Mouse (Mus musculus) intestine, embryonic 16.5 days (tissue): ENCODE measurements at regions not wholly inside any gene's neighbourhood (a gene's known extent, or its start where the extent isn't known, plus 50 kb on each side); places are given as distances from the start of the nearest gene placed in this dataset.

Experiments
- ATAC-seq: fragments of 200-750 bp; cut with Nextera tagmentation; 2 replicates; pipeline ENCODE4 v1.8.0; 2017; ENCODE audit warnings: moderate TSS enrichment, moderate library complexity
- H3K27ac ChIP-seq: fragments of 300-500 bp; sonication (generic); 2 replicates; pipeline ENCODE4 v1.5.1; 2014; ENCODE audit warnings: mild to moderate bottlenecking, low read length
- H3K27me3 ChIP-seq: fragments of 300-500 bp; sonication (generic); replicated peaks from 2 replicates; pipeline ENCODE4 v1.6.1; 2014; ENCODE audit warnings: low read length, control low read depth, mixed read lengths; ENCODE audit not compliant: control insufficient read depth, insufficient read depth
- H3K36me3 ChIP-seq: fragments of 300-500 bp; sonication (generic); 2 replicates; pipeline ENCODE4 v1.6.1; 2014; ENCODE audit warnings: low read length, control low read depth; ENCODE audit not compliant: control insufficient read depth, insufficient read depth
- H3K4me1 ChIP-seq: fragments of 300-500 bp; sonication (generic); 2 replicates; pipeline ENCODE4 v1.6.1; 2014; ENCODE audit warnings: low read length, control low read depth, mixed read lengths; ENCODE audit not compliant: control insufficient read depth, insufficient read depth
- H3K4me2 ChIP-seq: fragments of 300-500 bp; sonication (generic); 2 replicates; pipeline ENCODE4 v1.6.1; 2014; ENCODE audit warnings: low read depth, low read length, control low read depth
- H3K4me3 ChIP-seq: fragments of 300-500 bp; sonication (generic); 2 replicates; pipeline ENCODE4 v1.5.1; 2014; ENCODE audit warnings: mild to moderate bottlenecking, low read length
- H3K9ac ChIP-seq: fragments of 300-500 bp; sonication (generic); 2 replicates; pipeline ENCODE4 v1.6.1; 2014; ENCODE audit warnings: low read depth, low read length
- H3K9me3 ChIP-seq: fragments of 300-500 bp; sonication (generic); 2 replicates; pipeline ENCODE4 v1.6.1; 2016; ENCODE audit warnings: low read length, control low read depth; ENCODE audit not compliant: control insufficient read depth
- WGBS: fragments of 180-500 bp; shearing (Covaris S2); extraction: QIAGEN DNeasy Blood & Tissue Kit; methylation state at CpG from one replicate; pipeline ENCODE4 v1.1.7; 2014; 5-methylcytosine and 5-hydroxymethylcytosine counted together

DNA sequence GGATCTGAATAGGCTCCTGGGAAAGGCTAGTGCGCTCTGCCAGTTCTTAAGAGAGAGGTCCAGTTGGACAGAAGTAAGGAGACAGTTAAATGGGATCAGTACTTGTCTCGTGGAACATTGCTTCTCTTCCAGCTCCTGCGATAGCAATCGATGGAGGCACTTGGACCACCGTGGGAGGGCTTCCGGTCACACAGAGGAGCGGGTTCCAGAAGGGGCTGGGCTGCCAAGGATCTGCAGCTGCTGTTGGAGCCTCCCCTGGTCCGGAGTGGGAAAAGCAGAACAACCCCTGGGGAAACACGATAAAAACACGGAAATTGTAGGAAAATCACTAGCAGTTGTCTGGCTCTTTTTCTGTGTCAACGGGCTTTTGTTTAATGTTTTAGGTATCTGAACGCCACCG, 252.3 kb upstream of the Gm5148 start:
- Histone ChIP-seq H3K4me2 (peak overlapping the region; percentile 36), H3K36me3 (no peaks in the 10 kb centered on the region), H3K4me1 (peaks cover 12% of the 10 kb centered on the region), H3K9me3 (no peaks in the 10 kb centered on the region), H3K9ac (peak overlapping the region; percentile 29; the same call in 1 of the 2 replicates), H3K27me3 (no peaks in the 10 kb centered on the region), H3K4me3 (0 out of 2 replicates have a peak overlapping the region, but pooled peaks have one; percentile 14), H3K27ac (peak overlapping the region; percentile 26)
- WGBS = 29% methylated on average over 13 of the region's 13 CpGs
- ATAC-seq = peak; percentile 61

- H3K36me3 ChIP-seq = no peaks in the 10 kb centered on the region
- 0 out of 2 replicates have a peak overlapping the region, but pooled peaks have one; percentile 5 for H3K4me2 ChIP-seq
- H3K9me3 ChIP-seq = no peaks in the 10 kb centered on the region
- peak; percentile 60 for ATAC-seq
- H3K9ac ChIP-seq = no peak overlapping the region
- H3K4me1 ChIP-seq = peaks cover 12% of the 10 kb centered on the region
- H3K4me3 ChIP-seq = no peak overlapping the region
- no peaks in the 10 kb centered on the region for H3K27me3 ChIP-seq
- H3K27ac ChIP-seq = peak overlapping the region; percentile 39; the same call in 1 of the 2 replicates
- WGBS = 30% methylated on average over 11 of the region's 11 CpGs
These were observed 251.0 kb upstream of the Gm5148 start for GRCm38 (mm10) chr3:37975194-37975756.

GRCm38 (mm10) chr3:37972931-37973330, 248.6 kb upstream of the Gm5148 start:
- 60% methylated on average over 3 of the region's 3 CpGs for WGBS
- ATAC-seq = no peak

DNA sequence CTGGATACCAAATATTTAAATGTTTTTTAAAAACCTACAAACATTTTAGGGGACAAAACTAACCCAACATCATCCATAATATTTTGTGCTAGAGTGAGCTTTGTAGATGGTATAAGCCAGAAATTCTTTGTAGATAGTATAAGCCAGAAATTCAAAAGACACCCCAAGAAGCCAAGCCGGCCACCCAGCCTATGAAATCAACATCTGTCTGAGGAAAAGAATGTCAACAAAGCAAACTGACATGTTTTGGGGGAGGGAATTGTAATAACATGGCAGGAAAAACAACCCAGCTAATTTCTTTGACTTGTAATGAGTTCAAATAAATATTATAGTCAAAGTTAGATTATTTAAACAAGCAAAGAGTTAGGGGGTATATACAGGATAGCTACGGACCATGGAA, 246.9 kb upstream of the Gm5148 start:
- 46% methylated on average over 2 of the region's 2 CpGs for WGBS

More at GRCm38 (mm10) chr3:37972931-37973330, 248.6 kb upstream of the Gm5148 start:
- Histone ChIP-seq H3K9ac (no peak overlapping the region), H3K4me1 (peaks cover 9% of the 10 kb centered on the region), H3K36me3 (no peaks in the 10 kb centered on the region), H3K4me2 (no peak overlapping the region), H3K9me3 (no peaks in the 10 kb centered on the region), H3K27me3 (no peaks in the 10 kb centered on the region), H3K27ac (no peak overlapping the region), H3K4me3 (no peak overlapping the region)

GRCm38 (mm10) chr3:37968654-37969053, 244.4 kb upstream of the Gm5148 start:
- H3K27ac ChIP-seq = no peak overlapping the region
- H3K27me3 ChIP-seq = no peaks in the 10 kb centered on the region
- H3K4me2 ChIP-seq = no peak overlapping the region
- ATAC-seq = no peak
- no peaks in the 10 kb centered on the region for H3K4me1 ChIP-seq
- no peak overlapping the region for H3K4me3 ChIP-seq
- H3K9ac ChIP-seq = no peak overlapping the region
- H3K36me3 ChIP-seq = no peaks in the 10 kb centered on the region
- no peaks in the 10 kb centered on the region for H3K9me3 ChIP-seq

More for the DNA sequence above, 246.9 kb upstream of the Gm5148 start:
- H3K36me3 ChIP-seq = no peaks in the 10 kb centered on the region
- H3K27ac ChIP-seq = no peak overlapping the region
- no peak overlapping the region for H3K4me2 ChIP-seq
- no peak overlapping the region for H3K4me3 ChIP-seq
- H3K4me1 ChIP-seq = peaks cover 6% of the 10 kb centered on the region
- ATAC-seq = no peak
- H3K27me3 ChIP-seq = no peaks in the 10 kb centered on the region
- H3K9ac ChIP-seq = no peak overlapping the region
- H3K9me3 ChIP-seq = no peaks in the 10 kb centered on the region

- H3K4me3 ChIP-seq = no peak overlapping the region
- no peaks in the 10 kb centered on the region for H3K27me3 ChIP-seq
- no peaks in the 10 kb centered on the region for H3K36me3 ChIP-seq
- ATAC-seq = no peak
- 91% methylated on average over 4 of the region's 4 CpGs for WGBS
- H3K4me1 ChIP-seq = peaks cover 6% of the 10 kb centered on the region
- H3K9ac ChIP-seq = no peak overlapping the region
- no peak overlapping the region for H3K27ac ChIP-seq
- H3K4me2 ChIP-seq = no peak overlapping the region
- H3K9me3 ChIP-seq = no peaks in the 10 kb centered on the region
These were observed 240.9 kb upstream of the Gm5148 start for GRCm38 (mm10) chr3:37965221-37965620.

- ATAC-seq = no peak
- no peak overlapping the region for H3K9ac ChIP-seq
- no peaks in the 10 kb centered on the region for H3K9me3 ChIP-seq
- no peak overlapping the region for H3K4me3 ChIP-seq
- no peak overlapping the region for H3K27ac ChIP-seq
- H3K4me2 ChIP-seq = no peak overlapping the region
- H3K27me3 ChIP-seq = no peaks in the 10 kb centered on the region
- peaks cover 6% of the 10 kb centered on the region for H3K4me1 ChIP-seq
- no peaks in the 10 kb centered on the region for H3K36me3 ChIP-seq
- WGBS = 81% methylated on average over 5 of the region's 5 CpGs
These were observed 239.8 kb upstream of the Gm5148 start for GRCm38 (mm10) chr3:37964083-37964482.

DNA sequence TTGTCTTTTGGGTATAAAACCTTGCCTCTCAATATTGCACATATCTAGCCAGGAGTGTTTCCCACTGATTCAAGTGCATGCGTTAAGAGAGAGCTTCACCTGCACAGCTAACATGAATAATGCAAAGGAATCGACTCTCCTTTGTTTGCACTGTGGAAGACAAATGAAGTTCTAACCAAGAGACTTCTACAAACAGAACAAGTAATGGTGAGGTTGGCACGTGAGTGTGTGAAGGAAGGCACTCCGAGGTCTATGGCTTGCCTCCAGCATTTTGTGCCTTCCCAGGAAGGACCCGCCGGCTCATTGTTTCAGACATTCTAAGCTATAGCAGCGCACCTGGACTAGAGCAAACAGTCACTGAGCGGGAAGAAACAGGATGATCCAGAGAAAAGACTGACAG, 238.5 kb upstream of the Gm5148 start:
- H3K27ac ChIP-seq = no peak overlapping the region
- H3K4me2 ChIP-seq = peak overlapping the region; percentile 13
- WGBS = 54% methylated on average over 8 of the region's 8 CpGs
- H3K4me1 ChIP-seq = peaks cover 6% of the 10 kb centered on the region
- H3K9me3 ChIP-seq = no peaks in the 10 kb centered on the region
- H3K4me3 ChIP-seq = no peak overlapping the region
- no peaks in the 10 kb centered on the region for H3K36me3 ChIP-seq
- H3K9ac ChIP-seq = no peak overlapping the region
- ATAC-seq = peak; percentile 39
- H3K27me3 ChIP-seq = no peaks in the 10 kb centered on the region

GRCm38 (mm10) chr3:37962043-37962810, 237.9 kb upstream of the Gm5148 start:
- no peak overlapping the region for H3K27ac ChIP-seq
- no peaks in the 10 kb centered on the region for H3K36me3 ChIP-seq
- peak; percentile 90 for ATAC-seq
- WGBS = 58% methylated on average over 12 of the region's 12 CpGs
- peak overlapping the region; percentile 13 for H3K4me2 ChIP-seq
- H3K27me3 ChIP-seq = no peaks in the 10 kb centered on the region
- H3K4me3 ChIP-seq = no peak overlapping the region
- peaks cover 6% of the 10 kb centered on the region for H3K4me1 ChIP-seq
- no peak overlapping the region for H3K9ac ChIP-seq
- H3K9me3 ChIP-seq = no peaks in the 10 kb centered on the region
